Mouse (Mus musculus) liver, adult 2 months (tissue): Measurements from ENCODE around the gene Lrrc45. TPM values are rescaled to one million over a fixed set of nuclear protein-coding genes. Genes with fewer than 3 reads are reported as not detected.

Source experiments
- DNase-seq: peaks from one replicate; pipeline ENCODE4 v3.0.0-alpha.2; 2011; ENCODE audit warnings: low read depth, low spot score; ENCODE audit errors: extremely low read depth
- H3K27ac ChIP-seq: fragments of 200-500 bp; replicated peaks from 2 replicates; pipeline ENCODE4 v1.5.1; 2012; ENCODE audit warnings: low read depth, mild to moderate bottlenecking, control low read depth, inconsistent platforms, low read length; ENCODE audit not compliant: insufficient read depth
- H3K27me3 ChIP-seq: fragments of 200-500 bp; 2 replicates; pipeline ENCODE4 v1.6.1; 2012; ENCODE audit warnings: mild to moderate bottlenecking, moderate library complexity, low read length, inconsistent platforms; ENCODE audit not compliant: control insufficient read depth, insufficient read depth
- H3K36me3 ChIP-seq: fragments of 200-500 bp; 2 replicates; pipeline ENCODE4 v1.6.1; 2012; ENCODE audit warnings: low read length, inconsistent platforms; ENCODE audit not compliant: control insufficient read depth, insufficient read depth
- H3K4me1 ChIP-seq: fragments of 200-500 bp; 2 replicates; pipeline ENCODE4 v1.6.1; 2011; ENCODE audit warnings: low read length; ENCODE audit not compliant: control insufficient read depth, insufficient read depth
- H3K4me3 ChIP-seq: fragments of 200-500 bp; 2 replicates; pipeline ENCODE4 v1.5.1; 2011; ENCODE audit warnings: low read depth, mild to moderate bottlenecking, control low read depth, low read length, moderate library complexity; ENCODE audit not compliant: insufficient read depth
- H3K79me2 ChIP-seq: fragments of 200-500 bp; 2 replicates; pipeline ENCODE4 v1.6.1; 2012; ENCODE audit warnings: inconsistent platforms, mild to moderate bottlenecking, low read length, moderate library complexity; ENCODE audit not compliant: control insufficient read depth, insufficient read depth
- H3K9ac ChIP-seq: fragments of 200-500 bp; 2 replicates; pipeline ENCODE4 v1.6.1; 2012; ENCODE audit warnings: low read depth, mild to moderate bottlenecking, control low read depth, inconsistent platforms, low read length
- CTCF ChIP-seq: fragments of 200-500 bp; IDR thresholded peaks from 2 replicates; pipeline ENCODE4 v1.5.1; 2011; ENCODE audit warnings: low read depth, low read length, control low read depth
- POLR2A ChIP-seq: fragments of 200-500 bp; IDR thresholded peaks from 2 replicates; pipeline ENCODE4 v1.6.1; 2011; ENCODE audit warnings: low read length, control low read depth; ENCODE audit not compliant: insufficient read depth; ENCODE audit errors: extremely low read depth
- WGBS: fragments of 180-500 bp; shearing (Covaris S2); methylation state at CpG from one replicate; pipeline ENCODE4 v1.1.7; 2018; 5-methylcytosine and 5-hydroxymethylcytosine counted together
- polyA plus RNA-seq: library from polyadenylated mRNA; depleted of rRNA; stranded (reverse); fragments of >200 nt; gene quantifications from 2 replicates; pipeline ENCODE4 v1.2.3, GENCODE M21; 2012
- total RNA-seq: library from RNA; depleted of rRNA; stranded (reverse); fragments of >200 nt; gene quantifications from 2 replicates; pipeline ENCODE4 v1.2.3, GENCODE M21; 2014

Lrrc45 gene
- total and polyA plus RNA-seq, 2 experiments = 5.1 to 9.8 TPM

GRCm38 (mm10) chr11:120686650-120687272 is 27.0 kb upstream of the Lrrc45 start:
- Histone ChIP-seq H3K4me3 (no peak overlapping the region), H3K27me3 (no peaks in the 10 kb centered on the region), H3K79me2 (peaks cover 35% of the 10 kb centered on the region; the same call in 1 of the 2 replicates), H3K27ac (peak overlapping the region; percentile 98), H3K36me3 (peaks cover 14% of the 10 kb centered on the region; the same call in 1 of the 2 replicates), H3K9ac (peak overlapping the region; percentile 71), H3K4me1 (peaks cover 52% of the 10 kb centered on the region)
- peak; percentile 83 for DNase-seq
- WGBS = 30% methylated on average over 20 of the region's 20 CpGs
- 0 out of 2 replicates have a peak, but pooled peaks have one; percentile 15 for TF ChIP-seq POLR2A
- no peak for TF ChIP-seq CTCF

GRCm38 (mm10) chr11:120689365-120689764 is 24.4 kb upstream of the Lrrc45 start:
- Histone ChIP-seq H3K4me3 (no peak overlapping the region), H3K4me1 (peaks cover 54% of the 10 kb centered on the region), H3K9ac (no peak overlapping the region), H3K79me2 (peaks cover 30% of the 10 kb centered on the region; the same call in 1 of the 2 replicates), H3K27ac (no peak overlapping the region), H3K27me3 (no peaks in the 10 kb centered on the region), H3K36me3 (peaks cover 11% of the 10 kb centered on the region; the same call in 1 of the 2 replicates)
- no peak for DNase-seq
- 90% methylated on average over 3 of the region's 3 CpGs for WGBS
- TF ChIP-seq CTCF (no peak), POLR2A (no peak)

- Histone ChIP-seq H3K27ac (peak overlapping the region; percentile 87), H3K36me3 (peaks cover 9% of the 10 kb centered on the region; the same call in 1 of the 2 replicates), H3K27me3 (no peaks in the 10 kb centered on the region), H3K4me3 (no peak overlapping the region), H3K4me1 (peaks cover 41% of the 10 kb centered on the region), H3K79me2 (peaks cover 25% of the 10 kb centered on the region; the same call in 1 of the 2 replicates), H3K9ac (0 out of 2 replicates have a peak overlapping the region, but pooled peaks have one; percentile 25)
- TF ChIP-seq POLR2A (no peak), CTCF (peak; percentile 28)
- DNase-seq = peak; percentile 91
- 31% methylated on average over 4 of the region's 4 CpGs for WGBS
Measured at GRCm38 (mm10) chr11:120692471-120693011, 21.2 kb upstream of the Lrrc45 start.

- Histone ChIP-seq H3K4me1 (peaks cover 38% of the 10 kb centered on the region), H3K4me3 (no peak overlapping the region), H3K36me3 (peaks cover 9% of the 10 kb centered on the region; the same call in 1 of the 2 replicates), H3K79me2 (peaks cover 16% of the 10 kb centered on the region; the same call in 1 of the 2 replicates), H3K27me3 (no peaks in the 10 kb centered on the region), H3K9ac (no peak overlapping the region), H3K27ac (peak overlapping the region; percentile 68)
- no peak for TF ChIP-seq POLR2A
- TF ChIP-seq CTCF = no peak
- DNase-seq = no peak
- 64% methylated on average over 3 of the region's 3 CpGs for WGBS
Measured at GRCm38 (mm10) chr11:120693461-120693860, 20.3 kb upstream of the Lrrc45 start.

DNA sequence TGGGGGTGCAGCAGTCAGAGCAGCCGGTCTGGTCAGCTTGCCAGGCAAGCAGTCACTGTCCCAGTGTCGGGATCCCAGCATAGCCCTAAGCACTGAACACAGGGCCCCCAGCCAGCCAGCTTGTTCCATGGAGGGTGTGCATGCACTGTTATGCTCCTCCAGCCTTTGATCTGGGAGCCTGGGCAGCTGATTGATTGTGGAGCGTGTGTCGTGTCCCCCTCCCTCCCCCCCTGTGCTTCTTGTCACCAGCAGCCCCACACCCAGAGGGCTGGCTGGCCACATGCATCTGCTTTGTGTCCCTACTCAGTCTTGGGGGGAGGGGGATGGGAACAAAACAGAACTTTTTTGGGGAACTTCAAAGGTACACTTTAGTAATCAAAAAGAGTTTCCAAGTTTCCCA is 18.5 kb upstream of the Lrrc45 start:
- Histone ChIP-seq H3K79me2 (peaks cover 10% of the 10 kb centered on the region; the same call in 1 of the 2 replicates), H3K9ac (no peak overlapping the region), H3K27me3 (no peaks in the 10 kb centered on the region), H3K27ac (peak overlapping the region; percentile 68), H3K36me3 (0 out of 2 replicates have a peak, but pooled peaks cover under 1% of the 10 kb centered on the region), H3K4me1 (peaks cover 38% of the 10 kb centered on the region), H3K4me3 (no peak overlapping the region)
- WGBS = 18% methylated on average over 4 of the region's 4 CpGs
- TF ChIP-seq CTCF (no peak), POLR2A (no peak)
- DNase-seq = no peak
